In genomic region chr2:18080182-18080860, GRCm38 (mm10) we compare ENCODE assay signal across 21 mouse cellular contexts. TPM values are rescaled to one million over a fixed set of nuclear protein-coding genes. Genes with fewer than 3 reads are reported as not detected.
DNase-seq lines count a peak whose midpoint lies in the region; TF ChIP-seq lines count a peak whose summit lies in the region.
"Had no signal": no experiment of that assay in that cellular context is flagged by ENCODE, and none has a peak within 500 bp of the region (broad histone marks: within the 10 kb centered on the region; RNA-seq: fewer than 3 reads in every experiment).

No protein-coding gene starts in this region.

- H3K9me3 ChIP-seq in midbrain, embryonic 10.5 days (replicated peaks): no peaks in the 10 kb centered on the region
- H3K9me3 ChIP-seq: embryonic facial prominence, embryonic 13.5 days; forebrain, embryonic 12.5 days; hindbrain, embryonic 15.5 days; liver, embryonic 13.5 days; midbrain, embryonic 12.5 days; neural tube, embryonic 15.5 days had no signal

- DNase-seq in adrenal gland, postnatal 25 days: peak; percentile 9
- no peak for DNase-seq in adrenal gland, adult 8-10 months
- no peak for DNase-seq in layer of hippocampus, adult 2 months (ENCODE audit: low spot score in 2 of 2)
- DNase-seq in layer of hippocampus, postnatal 25 days (ENCODE audit: extremely low spot score in 1 of 2, low spot score in 1 of 2): no peak
- peak; percentile 52 for DNase-seq in cerebellum, adult 8-10 months
- DNase-seq in cerebellum, postnatal 36 days: peak; percentile 53 to 61
- DNase-seq in midbrain, embryonic 10.5 days (ENCODE audit: low spot score): no peak
- DNase-seq in right cerebral cortex, postnatal 25 days: no peak
- DNase-seq: kidney, adult 2 months; liver, embryonic 13.5 days; lung, adult 2 months; lung, postnatal 14 days; right cerebral cortex, adult 18-20 months had no signal

- no peak overlapping the region for H3K4me3 ChIP-seq in layer of hippocampus, adult 2 months
- H3K4me3 ChIP-seq in midbrain, embryonic 10.5 days: no peak overlapping the region
- H3K4me3 ChIP-seq: embryonic facial prominence, embryonic 13.5 days; erythroblast, embryonic 14.5 days; forebrain, embryonic 12.5 days; hindbrain, embryonic 15.5 days; liver, embryonic 13.5 days; midbrain, embryonic 12.5 days; neural tube, embryonic 15.5 days had no signal

- H3K27me3 ChIP-seq in midbrain, embryonic 10.5 days (ENCODE audit: low read depth, poor library complexity, severe bottlenecking): no peaks in the 10 kb centered on the region
- H3K27me3 ChIP-seq: embryonic facial prominence, embryonic 13.5 days; forebrain, embryonic 12.5 days; hindbrain, embryonic 15.5 days; liver, embryonic 13.5 days; midbrain, embryonic 12.5 days; neural tube, embryonic 15.5 days had no signal

- H3K36me3 ChIP-seq in midbrain, embryonic 10.5 days: peaks cover 85% of the 10 kb centered on the region

- no peak for TF ChIP-seq CTCF in layer of hippocampus, adult 2 months (conservative IDR thresholded peaks at IDR 0.05)

- WGBS in midbrain, embryonic 10.5 days: 92% methylated on average over 2 of the region's 2 CpGs

- no peaks in the 10 kb centered on the region for H3K4me1 ChIP-seq in midbrain, embryonic 10.5 days
- H3K4me1 ChIP-seq: embryonic facial prominence, embryonic 13.5 days; forebrain, embryonic 12.5 days; hindbrain, embryonic 15.5 days; midbrain, embryonic 12.5 days; neural tube, embryonic 15.5 days had no signal

- H3K27ac ChIP-seq in layer of hippocampus, adult 2 months: peak overlapping the region; percentile 29; the same call in 1 of the 2 replicates
- H3K27ac ChIP-seq in midbrain, embryonic 10.5 days (replicated peaks): no peak overlapping the region
- H3K27ac ChIP-seq: embryonic facial prominence, embryonic 13.5 days; forebrain, embryonic 12.5 days; hindbrain, embryonic 15.5 days; liver, embryonic 13.5 days; midbrain, embryonic 12.5 days; neural tube, embryonic 15.5 days had no signal

RNA-seq across cellular contexts. Expression of gene Mllt10, which starts 25.3 kb away (rescaled TPM):
- 59.0 and 68.1 TPM in 2 replicates for total RNA-seq in adrenal gland, postnatal 25 days (2021)
- 10 to 100 TPM; 38.8 to 84.1 (median 45.1) TPM for total RNA-seq in adrenal gland, adult 8-10 months (2022)
- total RNA-seq in layer of hippocampus, adult 2 months (2021): 10 to 100 TPM; 63.6 to 67.6 TPM
- total RNA-seq in layer of hippocampus, postnatal 25 days (2021): 10 to 100 TPM; 53.0 to 58.9 TPM
- polyA plus RNA-seq in midbrain, embryonic 10.5 days (2016; fragmentation: Nextera tagmentation; extraction: Ambion mirVana): 66.9 and 71.0 TPM in 2 replicates

RNA-seq across cellular contexts. Expression of gene Skida1, which starts 31.5 kb away (rescaled TPM):
- 4.2 and 5.4 TPM in 2 replicates for total RNA-seq in adrenal gland, postnatal 25 days (2021)
- total RNA-seq in adrenal gland, adult 8-10 months (2022): 1 to 10 TPM; 2.0 to 5.2 (median 3.5) TPM
- 10 to 100 TPM; 16.8 to 16.9 TPM for total RNA-seq in layer of hippocampus, adult 2 months (2021)
- total RNA-seq in layer of hippocampus, postnatal 25 days (2021): 10 to 100 TPM; 14.6 to 17.0 TPM
- polyA plus RNA-seq in midbrain, embryonic 10.5 days (2016; fragmentation: Nextera tagmentation; extraction: Ambion mirVana): 19.3 and 22.7 TPM in 2 replicates
- total RNA-seq: hematopoietic stem cell, adult 5-6 weeks; megakaryocyte progenitor cell, adult 5-6 weeks had no signal
- polyA plus RNA-seq: erythroblast, embryonic 14.5 days had no signal

RNA-seq across cellular contexts. Expression of gene A930004D18Rik, which starts 42.8 kb away (rescaled TPM):
- total RNA-seq in adrenal gland, postnatal 25 days (2021): 2.1 and 3.7 TPM in 2 replicates
- 1 to 10 TPM; 1.1 to 2.4 (median 1.4) TPM for total RNA-seq in adrenal gland, adult 8-10 months (2022)
- 1 to 10 TPM; 4.2 to 4.3 TPM for total RNA-seq in layer of hippocampus, adult 2 months (2021)
- total RNA-seq in layer of hippocampus, postnatal 25 days (2021): 1 to 10 TPM; 2.7 to 3.3 TPM
- 25.0 and 25.1 TPM in 2 replicates for polyA plus RNA-seq in midbrain, embryonic 10.5 days (2016; fragmentation: Nextera tagmentation; extraction: Ambion mirVana)
- total RNA-seq: hematopoietic stem cell, adult 5-6 weeks; megakaryocyte progenitor cell, adult 5-6 weeks had no signal
- polyA plus RNA-seq: erythroblast, embryonic 14.5 days had no signal

Comparison
In these comparisons a context has a peak if more than half of its experiments do, and no peak if none do; other contexts are left out.
1. DNase-seq: peak in adrenal gland, postnatal 25 days (single experiment), cerebellum, adult 8-10 months (single experiment) and cerebellum, postnatal 36 days (2 of 2); none in adrenal gland, adult 8-10 months (single experiment), layer of hippocampus, adult 2 months (0 of 2), layer of hippocampus, postnatal 25 days (0 of 2), midbrain, embryonic 10.5 days (single experiment) and right cerebral cortex, postnatal 25 days (single experiment).